Mouse (Mus musculus) testis, adult 2 months (tissue): ENCODE data around the gene Rflna.

Source experiments
- CTCF ChIP-seq: fragments of 200-500 bp; IDR thresholded peaks from 2 replicates; pipeline ENCODE4 v1.5.1; 2012; ENCODE audit warnings: low read depth, mild to moderate bottlenecking, inconsistent platforms, low read length, moderate library complexity; ENCODE audit not compliant: control insufficient read depth, insufficient read depth, insufficient replicate concordance
- POLR2A ChIP-seq: fragments of 200-500 bp; IDR thresholded peaks from 2 replicates; pipeline ENCODE4 v1.6.1; 2012; ENCODE audit warnings: low read depth, mild to moderate bottlenecking, inconsistent platforms, low read length, moderate library complexity; ENCODE audit not compliant: control insufficient read depth

DNA sequence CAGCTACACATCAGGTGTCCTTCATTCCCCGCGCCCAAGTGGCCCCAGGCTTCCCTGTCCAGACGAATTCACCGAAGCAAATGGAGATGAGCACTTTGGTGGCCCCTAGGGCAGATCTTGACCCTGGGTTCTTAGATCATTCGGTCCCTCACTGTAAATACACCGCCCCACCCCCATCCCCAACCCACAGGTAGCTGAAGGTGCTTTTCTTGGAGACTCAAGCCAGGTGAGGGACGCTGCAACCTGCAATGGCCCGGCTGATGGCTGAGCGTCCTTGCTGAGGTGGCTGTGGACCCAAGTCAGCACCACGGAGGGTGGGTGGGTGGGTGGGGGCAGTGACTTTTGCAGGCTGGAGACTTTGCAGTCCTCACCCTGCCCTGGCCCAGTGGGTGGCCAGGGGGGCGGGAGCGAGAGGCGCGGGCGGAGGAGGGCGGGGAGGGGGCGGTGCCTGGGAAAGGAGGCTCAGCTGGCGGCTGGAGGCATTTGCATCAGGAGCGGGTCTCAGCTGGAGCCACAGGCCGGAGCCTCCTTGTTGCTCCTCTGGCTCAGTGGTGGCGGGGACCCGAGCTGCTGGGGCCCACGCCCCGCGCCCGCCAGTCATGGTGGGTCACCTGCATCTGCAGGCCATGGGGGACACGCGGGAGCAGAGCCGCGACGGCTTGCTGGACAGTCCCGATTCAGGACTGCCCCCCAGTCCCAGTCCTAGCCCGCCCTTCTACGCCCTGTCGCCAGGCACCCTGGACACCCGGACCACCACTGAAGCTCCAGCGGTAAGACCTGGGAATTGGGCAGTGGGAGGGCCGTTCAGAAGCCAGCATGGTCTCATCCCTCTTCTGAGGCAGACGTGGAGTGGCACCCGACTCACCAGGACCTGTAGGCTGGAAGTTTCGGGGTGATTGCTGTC, at the start of gene Rflna:
- TF ChIP-seq CTCF (no peak), POLR2A (no peak)
